Mouse (Mus musculus): ENCODE measurements around the gene Tfap4.

GRCm38 (mm10) chr16:4523313-4524004 lies 36.2 kb downstream of the Tfap4 start:
- TF ChIP-seq EP300 (IDR thresholded peaks at IDR 0.05; ENCODE audit: insufficient read depth, low read depth, low read length): no peak
- no peak for TF ChIP-seq POLR2A (IDR thresholded peaks at IDR 0.05; ENCODE audit: insufficient read depth, low read length)
- TF ChIP-seq CTCF (IDR thresholded peaks at IDR 0.05; ENCODE audit: low read depth, low read length): no peak
